In the genomic region with DNA sequence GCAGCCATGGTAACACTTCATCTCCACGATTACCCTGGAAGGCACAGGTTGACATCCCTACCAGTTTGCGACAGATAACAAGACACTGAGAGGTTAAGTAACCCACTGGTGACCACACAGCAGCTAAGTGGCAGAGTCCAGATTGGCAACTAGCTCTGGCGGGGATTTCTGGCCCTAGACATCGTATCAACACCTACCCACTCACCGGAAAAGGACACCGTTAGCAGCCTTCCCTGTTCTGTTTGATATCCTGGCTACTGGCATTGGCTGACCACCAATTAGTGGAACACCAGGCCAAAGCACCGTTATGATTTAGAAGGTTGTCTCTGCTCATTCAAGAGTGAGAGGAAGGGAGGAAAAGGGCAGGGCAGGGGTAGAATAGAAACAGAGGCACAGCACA, we compare ENCODE assay signal across 16 mouse cellular contexts.
A peak's percentile ranks its signal among the peaks of the same experiment; 100 is the strongest.
DNase-seq lines count a peak whose midpoint lies in the region; ATAC-seq and TF ChIP-seq lines count a peak whose summit lies in the region.
"Had no signal": no experiment of that assay in that cellular context is flagged by ENCODE, and none has a peak within 500 bp of the region (broad histone marks: within the 10 kb centered on the region; RNA-seq: fewer than 3 reads in every experiment).

No protein-coding gene starts in this region.

- H3K79me2 ChIP-seq in liver, adult 2 months (ENCODE audit: control insufficient read depth, insufficient read depth, low read length): no peaks in the 10 kb centered on the region

- H3K9me3 ChIP-seq in liver, postnatal 0 days (ENCODE audit: low read length): no peaks in the 10 kb centered on the region
- H3K9me3 ChIP-seq: embryonic facial prominence, embryonic 10.5 days; embryonic facial prominence, embryonic 12.5 days; forebrain, embryonic 12.5 days had no signal

- H3K9ac ChIP-seq in liver, adult 2 months (ENCODE audit: low read depth, low read length): no peak overlapping the region
- H3K9ac ChIP-seq in liver, postnatal 0 days (replicated peaks): no peak overlapping the region
- H3K9ac ChIP-seq: embryonic facial prominence, embryonic 12.5 days; forebrain, embryonic 12.5 days; forebrain, postnatal 0 days had no signal

- no peaks in the 10 kb centered on the region for H3K36me3 ChIP-seq in liver, adult 2 months (ENCODE audit: control insufficient read depth, insufficient read depth, low read length)
- no peaks in the 10 kb centered on the region for H3K36me3 ChIP-seq in liver, postnatal 0 days (replicated peaks; ENCODE audit: insufficient read depth, low read length)
- H3K36me3 ChIP-seq: embryonic facial prominence, embryonic 10.5 days; embryonic facial prominence, embryonic 12.5 days; forebrain, embryonic 12.5 days had no signal

- no peak overlapping the region for H3K4me2 ChIP-seq in liver, postnatal 0 days (ENCODE audit: low read depth, low read length)
- H3K4me2 ChIP-seq: embryonic facial prominence, embryonic 12.5 days; forebrain, embryonic 12.5 days had no signal

- H3K4me1 ChIP-seq in liver, adult 2 months (ENCODE audit: control insufficient read depth, insufficient read depth, low read length): peaks cover 26% of the 10 kb centered on the region
- H3K4me1 ChIP-seq in liver, postnatal 0 days (ENCODE audit: insufficient read depth): peaks cover 38% of the 10 kb centered on the region
- H3K4me1 ChIP-seq in bone marrow, adult 2 months (ENCODE audit: control insufficient read depth, insufficient read depth, low read length): peaks cover 22% of the 10 kb centered on the region

- no peak overlapping the region; the same call in 1 of the 2 replicates for H3K27ac ChIP-seq in liver, adult 2 months (replicated peaks; ENCODE audit: insufficient read depth, low read depth, low read length)
- no peak overlapping the region for H3K27ac ChIP-seq in liver, postnatal 0 days (ENCODE audit: low read depth)
- H3K27ac ChIP-seq in bone marrow, adult 2 months (ENCODE audit: control insufficient read depth, insufficient read depth, low read depth, low read length, poor library complexity): peak overlapping the region; percentile 51
- H3K27ac ChIP-seq: embryonic facial prominence, embryonic 10.5 days; embryonic facial prominence, embryonic 12.5 days; forebrain, embryonic 12.5 days had no signal

- H3K4me3 ChIP-seq in liver, adult 2 months (ENCODE audit: insufficient read depth, low read depth, low read length): no peak overlapping the region
- H3K4me3 ChIP-seq in liver, postnatal 0 days (ENCODE audit: low read depth, low read length): no peak overlapping the region
- H3K4me3 ChIP-seq in bone marrow, adult 2 months (replicated peaks; ENCODE audit: control insufficient read depth, low read depth, low read length): no peak overlapping the region
- H3K4me3 ChIP-seq: embryonic facial prominence, embryonic 10.5 days; embryonic facial prominence, embryonic 12.5 days; forebrain, embryonic 12.5 days had no signal

- 33% methylated on average over 7 of the region's 7 CpGs for WGBS in liver, adult 2 months
- 72% methylated on average over 7 of the region's 7 CpGs for WGBS in liver, postnatal 0 days (ENCODE audit: insufficient replicate concordance)
- WGBS in bone marrow, adult 2 months: 58% methylated on average over 7 of the region's 7 CpGs

- no peak for TF ChIP-seq EP300 in liver, postnatal 0 days (IDR thresholded peaks at IDR 0.05; ENCODE audit: low read depth)

- no peaks in the 10 kb centered on the region for H3K27me3 ChIP-seq in liver, adult 2 months (ENCODE audit: control insufficient read depth, insufficient read depth, low read length)
- no peaks in the 10 kb centered on the region for H3K27me3 ChIP-seq in liver, postnatal 0 days (ENCODE audit: insufficient read depth, low read length)
- H3K27me3 ChIP-seq: embryonic facial prominence, embryonic 12.5 days had no signal

- no peak for TF ChIP-seq POLR2A in liver, adult 2 months (IDR thresholded peaks at IDR 0.05; ENCODE audit: extremely low read depth, insufficient read depth, low read length)
- TF ChIP-seq POLR2A in bone marrow, adult 2 months (IDR thresholded peaks at IDR 0.05; ENCODE audit: borderline replicate concordance, control insufficient read depth, low read depth, low read length): no peak

- DNase-seq in cerebellum, postnatal 14 days: peak; percentile 50
- no peak for DNase-seq in cerebellum, adult 9-10 months
- peak; percentile 68 for DNase-seq in liver, adult 2 months (ENCODE audit: extremely low read depth, low read depth, low spot score)
- no peak for DNase-seq in liver, postnatal 0 days
- no peak for DNase-seq in retina, embryonic 14.5 days (ENCODE audit: low spot score)
- DNase-seq: adrenal gland, adult 2 months; adrenal gland, postnatal 10 days; adrenal gland, postnatal 25 days; cerebellum, adult 18-20 months; cerebellum, adult 8-10 months; forebrain, postnatal 0 days had no signal

- TF ChIP-seq CTCF in liver, adult 2 months (IDR thresholded peaks at IDR 0.05; ENCODE audit: low read depth, low read length): no peak
- TF ChIP-seq CTCF in liver, postnatal 0 days (IDR thresholded peaks at IDR 0.05; ENCODE audit: low read depth): no peak
- TF ChIP-seq CTCF in bone marrow, adult 2 months (IDR thresholded peaks at IDR 0.05; ENCODE audit: control insufficient read depth, insufficient read depth, low read length): no peak

- ATAC-seq in liver, postnatal 0 days: no peak
- ATAC-seq: forebrain, embryonic 14.5 days; forebrain, postnatal 0 days had no signal

Comparison
In these comparisons a context has a peak if more than half of its experiments do, and no peak if none do; other contexts are left out.
1. DNase-seq: peak in cerebellum, postnatal 14 days (2 of 2) and liver, adult 2 months (single experiment); none in cerebellum, adult 9-10 months (single experiment), liver, postnatal 0 days (single experiment) and retina, embryonic 14.5 days (single experiment).